Mouse (Mus musculus): ENCODE measurements around the gene Mcm2. TPM values are rescaled to one million over a fixed set of nuclear protein-coding genes. Genes with fewer than 3 reads are reported as not detected.

Mcm2 gene
- total RNA-seq (2022): 1 to 10 TPM; 5.9 to 9.6 (median 7.8) TPM

DNA sequence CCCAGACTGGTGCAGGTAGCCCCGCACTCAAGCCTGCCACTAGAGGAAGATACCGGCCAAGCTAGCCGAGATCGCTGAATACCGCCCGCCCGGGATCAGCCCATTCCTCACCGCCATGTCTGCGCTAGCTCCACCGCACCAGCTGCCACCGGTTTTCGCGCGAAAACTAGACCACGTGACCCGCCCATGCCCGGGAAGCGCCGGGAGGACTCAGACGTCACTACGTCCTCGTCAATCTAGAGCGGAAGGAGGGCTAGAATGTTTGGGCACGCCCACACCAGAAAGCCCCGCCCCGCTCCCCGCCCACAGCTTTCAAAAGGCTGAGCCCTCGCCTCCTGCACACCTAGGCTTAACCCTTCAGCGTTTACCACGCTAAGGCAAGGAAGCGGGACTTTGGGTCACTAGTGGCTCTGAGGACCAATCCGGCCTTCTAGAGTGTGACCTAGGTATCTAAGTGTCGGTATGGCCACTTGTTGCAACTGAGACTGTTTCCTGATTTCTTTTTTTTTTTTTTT, at the start of gene Mcm2:
Gene Mcm2, minus strand, starts transcription at position 247 of the 515 bp plus-strand sequence.
- peak; percentile 91 to 92 for DNase-seq (ENCODE audit: low spot score in 2 of 2)

DNA sequence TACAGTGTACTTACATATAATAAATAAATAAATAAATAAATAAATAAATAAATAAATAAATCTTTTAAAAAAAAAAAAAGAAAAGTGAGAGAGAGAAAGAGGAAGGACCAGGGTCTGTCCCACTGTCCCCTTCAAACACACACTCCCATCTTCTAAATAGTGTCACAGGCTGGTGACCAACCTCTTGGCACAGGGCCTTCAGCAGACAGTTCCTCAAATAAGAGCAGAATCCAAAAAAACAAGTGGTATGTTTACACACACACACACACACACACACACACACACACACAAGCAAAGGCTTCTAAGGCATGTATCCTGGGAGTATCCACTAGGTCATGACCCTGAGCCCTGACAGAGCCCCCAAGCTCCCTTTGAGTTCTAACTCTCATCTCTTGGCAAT, 49.2 kb upstream of the Mcm2 start:
- no peak for DNase-seq (ENCODE audit: low spot score in 2 of 2)

DNA sequence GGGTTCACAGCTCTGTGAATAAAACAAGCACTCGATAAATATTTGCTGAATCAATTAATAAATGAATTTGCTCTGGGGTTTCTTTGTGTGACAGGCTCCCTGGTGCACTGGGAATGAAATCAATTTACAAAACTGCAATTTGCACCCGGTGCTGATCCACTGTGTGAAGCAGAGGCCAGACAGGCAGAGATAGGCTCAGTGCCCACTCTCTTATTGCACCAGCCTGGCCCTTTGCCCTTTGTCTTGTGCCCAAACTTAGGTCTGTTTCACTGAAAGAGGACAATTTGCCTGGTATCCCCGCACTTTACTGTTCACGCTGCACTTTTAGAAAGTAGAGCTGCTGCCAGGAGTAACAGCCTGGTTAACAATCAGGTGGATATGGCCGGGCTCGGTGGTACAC, 47.9 kb upstream of the Mcm2 start:
- no peak for DNase-seq (ENCODE audit: low spot score in 2 of 2)

DNA sequence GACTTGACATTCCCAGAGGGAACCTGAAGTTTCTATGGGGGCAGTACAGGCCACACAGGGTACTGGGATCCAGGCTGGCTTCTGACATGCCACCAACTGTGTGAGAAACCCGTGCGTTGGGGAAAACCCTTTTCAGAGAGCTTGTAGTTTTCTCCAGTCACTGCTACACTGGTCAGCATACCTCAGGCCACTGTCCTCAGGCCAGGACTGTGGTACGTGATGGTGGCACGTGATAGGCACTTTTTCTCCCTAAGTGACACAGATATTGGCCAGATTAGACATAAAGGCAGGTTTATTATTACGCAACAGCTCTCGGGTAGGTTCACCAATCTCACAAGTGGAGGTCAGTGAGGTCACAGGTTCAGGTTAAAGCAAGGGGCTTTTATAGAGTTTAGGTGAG, 45.1 kb upstream of the Mcm2 start:
- DNase-seq (ENCODE audit: low spot score in 2 of 2): no peak

DNA sequence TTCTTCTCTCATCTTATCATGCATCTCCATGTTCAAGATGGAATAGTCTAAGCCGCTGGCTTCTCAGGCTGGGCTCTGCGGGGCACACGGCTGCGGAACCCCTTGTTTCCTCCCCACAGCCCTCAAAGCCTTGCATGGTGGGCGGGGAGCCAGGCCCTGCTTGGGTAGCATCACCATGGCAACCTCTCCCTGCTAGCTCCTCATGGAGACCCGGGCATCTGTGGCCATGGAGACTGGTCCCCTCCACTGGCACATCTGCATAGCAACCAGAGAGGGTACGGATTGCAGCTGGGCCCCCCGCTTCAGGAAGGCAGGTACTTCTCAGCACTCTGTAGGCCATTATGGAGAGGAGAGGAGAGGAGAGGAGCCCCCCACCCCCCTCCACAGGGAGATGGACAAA, 44.0 kb upstream of the Mcm2 start:
- no peak for DNase-seq (ENCODE audit: low spot score in 2 of 2)

DNA sequence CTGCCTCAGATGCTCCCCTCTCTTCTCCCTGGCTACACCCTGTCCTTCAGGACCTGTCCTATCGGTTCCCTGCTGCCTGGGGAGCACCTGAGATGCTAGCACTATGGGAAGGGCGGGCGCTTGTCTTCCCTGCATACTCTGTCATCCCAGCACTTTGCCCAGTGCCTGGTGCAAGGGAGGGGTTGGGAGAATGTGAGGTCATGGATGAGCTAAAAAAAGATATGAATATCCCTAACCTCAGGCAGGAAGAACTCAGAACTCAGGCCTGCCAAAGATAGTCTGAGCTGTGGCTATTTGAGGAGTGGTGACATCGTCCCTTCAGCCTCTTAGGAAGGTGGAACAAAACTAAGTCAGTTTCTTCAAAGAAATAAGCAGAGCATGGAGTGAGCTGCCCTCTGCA, 43.0 kb upstream of the Mcm2 start:
- DNase-seq (ENCODE audit: low spot score in 2 of 2): peak; percentile 47 to 67

DNA sequence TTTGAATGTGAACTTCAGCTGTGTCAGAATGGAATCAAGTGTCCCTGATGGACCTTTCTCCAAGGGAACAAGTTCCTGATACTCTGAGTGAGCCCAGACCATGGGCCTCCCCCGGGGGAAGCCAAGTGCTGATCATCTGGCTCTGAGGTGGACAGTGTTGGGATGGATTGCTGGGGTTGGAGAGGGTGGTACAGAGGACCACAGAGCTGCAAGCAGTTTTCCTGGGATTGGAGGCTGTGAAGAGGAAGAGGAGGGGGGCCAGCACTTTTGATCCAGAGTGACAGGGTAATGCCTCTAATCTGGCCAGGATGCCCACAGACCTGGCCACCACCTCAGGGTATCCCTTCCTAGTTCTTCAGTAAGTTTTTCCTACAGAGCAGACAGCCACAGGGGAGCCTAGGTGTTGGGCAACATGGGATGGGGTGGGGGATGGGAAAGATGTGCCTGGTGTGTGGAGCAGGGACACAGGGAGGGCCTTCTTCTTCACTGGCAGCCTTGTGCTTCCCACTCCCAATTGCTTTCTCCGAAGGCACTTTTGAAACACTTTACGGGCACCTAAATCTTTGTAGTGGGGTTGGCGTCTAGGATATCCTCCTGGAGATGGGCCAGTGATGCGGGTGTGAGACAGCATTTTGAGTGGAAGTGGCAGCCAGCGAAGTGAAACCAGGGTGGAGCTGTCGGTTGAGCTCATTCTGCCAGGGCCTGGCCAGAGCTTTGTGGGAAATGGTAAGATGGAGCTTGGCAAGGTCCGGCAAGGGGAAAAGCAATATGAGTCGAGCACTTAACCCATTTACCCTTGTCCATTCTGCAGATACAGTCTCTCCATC, 41.7 kb upstream of the Mcm2 start:
- DNase-seq (ENCODE audit: low spot score in 2 of 2): no peak

DNA sequence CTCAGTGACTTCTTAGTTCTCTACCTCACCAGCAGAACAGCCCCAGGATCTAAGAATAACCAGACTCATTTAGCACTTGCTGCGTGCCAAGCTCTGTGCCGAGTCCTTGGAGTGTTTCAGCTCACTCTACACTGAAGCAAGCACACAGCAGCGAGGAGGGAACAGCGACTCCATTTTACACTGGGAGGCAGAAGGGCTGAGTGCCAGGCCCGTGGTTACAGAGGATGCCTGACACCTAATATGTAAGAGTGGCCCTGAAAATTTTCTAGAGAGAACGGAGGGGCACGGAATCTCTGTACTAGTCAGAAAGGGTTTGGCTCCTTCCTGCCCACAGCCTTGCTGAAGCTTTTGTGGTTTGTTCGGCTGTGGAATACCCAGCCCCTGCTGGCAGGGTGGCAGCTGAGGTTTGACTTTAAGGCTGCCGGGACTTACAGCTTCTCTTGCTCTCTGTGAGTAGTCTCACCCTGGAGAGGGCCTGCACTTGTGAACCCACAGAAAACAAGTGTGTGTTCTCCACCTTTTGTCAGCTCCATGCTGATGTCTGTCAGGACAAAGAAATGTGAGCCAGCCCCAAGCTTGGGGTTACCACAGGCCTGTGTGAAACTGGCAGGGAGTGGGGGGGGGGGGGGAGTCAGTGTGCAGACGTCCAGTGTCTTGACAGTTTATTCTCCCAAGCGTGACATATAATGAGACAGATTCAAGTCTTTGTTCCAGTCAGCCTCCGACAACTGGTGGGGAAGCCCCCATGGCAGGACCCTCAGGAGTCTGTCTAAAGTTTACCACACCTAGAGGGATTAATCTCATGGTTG, 40.9 kb upstream of the Mcm2 start:
- peak; percentile 40 to 62 for DNase-seq (ENCODE audit: low spot score in 2 of 2)

DNA sequence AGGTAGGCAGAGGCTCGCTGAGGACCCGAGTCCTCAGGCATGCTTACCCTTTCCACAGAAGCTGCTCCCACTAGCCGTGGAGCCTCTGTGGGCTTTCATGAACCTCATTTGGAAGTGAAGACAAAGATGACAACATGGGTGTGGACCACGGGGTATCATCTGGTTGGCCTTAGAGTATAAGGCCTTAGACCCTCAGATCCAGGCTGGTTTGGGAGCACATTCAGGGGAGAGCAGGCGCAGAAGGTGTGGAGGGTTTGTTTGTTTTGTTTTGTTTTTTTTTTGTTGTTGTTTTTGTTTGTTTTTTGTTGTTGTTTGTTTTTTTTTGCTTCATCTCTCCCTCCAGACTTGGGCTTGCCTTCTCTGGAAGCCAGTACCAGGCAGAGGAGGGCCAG, 40.1 kb upstream of the Mcm2 start:
- DNase-seq (ENCODE audit: low spot score in 2 of 2): no peak

DNA sequence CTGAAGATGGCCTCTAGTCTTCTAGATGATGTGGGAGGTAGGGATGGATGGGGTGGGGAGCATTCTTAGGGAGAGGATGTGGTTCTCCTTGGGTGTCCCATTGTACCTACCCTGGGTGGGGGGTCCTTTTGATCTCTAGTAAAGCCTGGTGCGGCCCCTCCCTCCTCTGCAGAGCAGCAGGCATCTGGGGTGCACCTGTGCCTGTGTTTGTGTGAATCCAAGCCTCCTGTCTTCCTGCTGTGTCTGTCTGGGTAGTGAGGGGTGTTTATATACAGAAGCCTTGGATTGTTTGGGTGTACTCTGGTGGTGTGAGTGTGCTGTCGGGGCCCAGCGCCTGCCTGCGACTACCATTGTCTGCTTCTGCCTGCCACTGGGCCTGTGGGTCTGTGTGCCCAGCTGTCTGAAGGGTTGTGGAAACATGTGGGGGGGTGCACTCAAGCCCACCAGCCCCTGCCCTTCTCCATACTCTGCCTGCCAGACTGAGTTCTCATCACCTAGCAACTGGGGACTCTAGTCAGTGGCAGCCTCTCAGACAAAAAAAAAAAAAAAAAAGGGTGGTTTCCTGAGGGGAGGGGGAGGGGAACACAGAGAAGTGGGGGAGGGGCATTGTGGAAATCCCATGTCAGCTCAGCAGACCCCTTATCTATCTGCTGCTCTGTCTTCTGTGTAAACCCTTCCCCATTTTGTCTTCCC, 39.5 kb upstream of the Mcm2 start:
- no peak for DNase-seq (ENCODE audit: low spot score in 2 of 2)

DNA sequence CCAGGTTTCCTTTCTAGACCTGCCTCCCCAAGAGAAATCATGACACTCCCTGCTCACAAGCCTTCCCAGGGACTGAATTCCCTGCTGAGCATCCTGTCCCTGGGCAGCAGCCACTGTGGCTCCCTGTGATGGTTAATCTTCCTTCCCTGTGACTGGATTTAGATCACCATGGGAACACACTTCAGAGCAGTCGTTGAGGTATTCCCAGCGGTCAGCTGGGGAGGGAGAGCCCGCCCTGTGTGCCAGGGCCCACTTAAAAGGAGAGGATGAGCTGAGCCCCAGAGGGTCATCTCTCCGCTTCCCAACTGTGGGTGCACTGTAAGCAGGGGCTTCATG, 38.6 kb upstream of the Mcm2 start:
- DNase-seq (ENCODE audit: low spot score in 2 of 2): no peak

DNA sequence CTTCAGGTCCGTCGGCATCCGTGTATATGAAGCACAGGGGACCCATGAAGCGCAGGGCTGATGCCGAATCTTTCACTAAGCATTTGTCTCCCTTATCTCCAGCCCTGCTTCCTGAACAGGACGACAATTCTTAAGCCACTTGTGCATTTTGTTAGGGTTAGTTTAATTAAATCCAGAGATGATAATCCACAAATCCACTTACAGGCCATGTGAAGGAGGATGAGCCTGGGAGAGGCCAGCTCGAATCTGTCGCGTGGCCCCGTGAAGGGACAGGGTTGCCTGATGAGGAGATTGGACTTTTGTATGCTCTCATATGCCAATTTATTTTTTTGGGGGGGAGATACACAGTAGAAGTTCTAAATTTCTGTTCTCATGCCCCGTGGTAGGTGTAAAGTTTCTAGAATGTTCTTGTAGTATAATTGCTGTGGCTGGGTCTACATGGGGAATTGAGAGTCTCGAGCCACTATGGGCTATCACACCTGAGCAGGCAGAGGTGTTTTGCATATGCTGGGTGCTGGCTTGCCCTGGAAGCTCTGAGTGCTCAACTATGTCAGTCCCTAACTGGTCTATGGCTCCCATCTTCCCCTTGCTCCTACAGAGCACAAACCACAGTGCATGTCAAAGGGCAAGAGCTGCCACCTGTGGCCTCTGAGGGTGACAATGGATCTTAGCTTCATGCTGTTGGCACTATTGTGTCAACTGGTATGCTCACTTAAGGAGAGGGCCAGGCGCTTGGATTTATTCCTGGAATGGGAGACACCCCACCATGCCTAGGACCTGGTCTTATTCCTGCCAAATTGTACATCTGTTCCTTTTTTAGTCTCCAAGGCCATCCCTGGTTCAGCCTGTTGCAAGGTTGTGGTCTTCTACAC, 38.0 kb upstream of the Mcm2 start:
- no peak for DNase-seq (ENCODE audit: low spot score in 2 of 2)

DNA sequence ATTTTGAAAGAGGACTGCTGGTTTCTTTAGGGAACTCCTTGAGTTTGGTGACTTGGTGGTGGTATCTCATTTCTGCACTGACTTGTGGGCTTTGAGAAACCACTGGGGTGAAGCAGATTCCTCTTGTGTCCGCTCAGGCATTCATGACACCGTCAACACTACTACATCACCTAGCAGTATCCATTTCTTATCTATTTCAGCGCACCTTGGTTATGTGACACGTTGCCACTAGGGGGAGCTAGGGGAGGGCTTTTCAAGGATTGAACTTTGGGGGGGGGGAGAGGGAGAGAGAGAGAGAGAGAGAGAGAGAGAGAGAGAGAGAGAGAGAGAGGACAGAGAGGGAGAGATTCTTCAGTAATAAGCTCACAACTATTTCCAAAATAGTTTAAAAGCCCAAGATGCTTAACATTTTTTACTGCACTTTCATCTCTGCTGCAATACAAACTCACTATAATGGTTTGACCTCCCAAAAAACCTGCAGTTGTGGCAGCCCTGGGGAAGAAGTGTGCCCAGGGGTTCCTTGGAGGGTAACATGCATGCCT, 37.2 kb upstream of the Mcm2 start:
- no peak for DNase-seq (ENCODE audit: low spot score in 2 of 2)

DNA sequence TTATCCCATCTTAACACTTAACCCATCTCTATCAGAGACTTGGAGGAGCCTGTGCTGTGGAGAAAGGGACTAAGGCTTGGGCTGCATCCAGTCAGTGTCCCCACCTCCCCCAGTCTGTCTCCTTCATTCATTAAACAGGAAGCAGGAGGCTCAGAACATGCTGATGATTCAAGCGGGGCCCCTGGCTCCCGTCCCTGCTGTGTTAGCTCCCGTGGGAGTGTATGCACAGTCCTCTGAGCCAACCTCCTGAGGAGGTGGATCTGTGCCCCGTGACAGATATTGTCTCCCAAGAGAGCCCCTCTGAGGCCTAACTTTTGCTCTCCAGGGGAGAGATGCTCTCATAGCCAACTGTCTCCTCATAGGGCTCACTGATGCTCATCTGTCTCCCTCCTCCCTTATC, 36.2 kb upstream of the Mcm2 start:
- DNase-seq (ENCODE audit: low spot score in 2 of 2): no peak

DNA sequence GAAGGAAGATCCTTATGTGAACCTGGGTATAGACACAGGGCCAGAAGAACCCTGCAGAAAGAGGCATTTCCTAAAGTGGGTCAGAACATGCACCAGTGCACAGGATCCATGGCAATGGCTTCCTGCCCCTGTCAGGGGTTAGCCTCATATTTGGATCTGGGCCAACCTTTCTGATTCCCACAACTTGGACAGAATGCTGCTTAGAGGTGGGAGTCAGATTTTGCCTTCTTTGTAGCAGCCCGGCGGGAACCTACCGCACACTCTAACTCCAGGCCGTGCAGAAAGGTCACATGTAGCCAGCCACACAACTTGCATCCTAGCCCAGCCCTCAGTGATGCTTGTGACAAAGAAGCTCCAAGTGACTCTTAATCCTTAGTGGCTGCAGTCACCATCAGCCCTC, 35.6 kb upstream of the Mcm2 start:
- DNase-seq (ENCODE audit: low spot score in 2 of 2): no peak

DNA sequence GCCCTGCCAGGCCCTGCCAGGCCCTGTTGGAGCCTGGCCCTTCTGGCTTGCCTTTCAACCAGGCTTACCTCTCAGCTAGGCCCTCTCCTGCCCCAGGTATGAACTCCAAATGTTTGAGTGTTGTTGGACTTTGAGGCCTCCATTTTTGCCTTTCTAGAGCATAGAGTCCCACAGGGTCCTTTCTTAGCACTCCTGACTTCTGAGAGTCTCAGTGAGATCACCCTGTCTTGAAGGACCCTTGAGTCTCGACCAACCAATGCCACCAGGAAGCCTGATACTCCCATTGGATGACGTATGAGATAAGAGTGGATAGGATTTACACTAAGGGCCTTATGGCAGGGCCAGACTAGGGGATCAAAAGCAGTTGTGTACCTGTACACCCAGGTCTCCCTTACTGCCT, 32.9 kb upstream of the Mcm2 start:
- DNase-seq (ENCODE audit: low spot score in 2 of 2): no peak

DNA sequence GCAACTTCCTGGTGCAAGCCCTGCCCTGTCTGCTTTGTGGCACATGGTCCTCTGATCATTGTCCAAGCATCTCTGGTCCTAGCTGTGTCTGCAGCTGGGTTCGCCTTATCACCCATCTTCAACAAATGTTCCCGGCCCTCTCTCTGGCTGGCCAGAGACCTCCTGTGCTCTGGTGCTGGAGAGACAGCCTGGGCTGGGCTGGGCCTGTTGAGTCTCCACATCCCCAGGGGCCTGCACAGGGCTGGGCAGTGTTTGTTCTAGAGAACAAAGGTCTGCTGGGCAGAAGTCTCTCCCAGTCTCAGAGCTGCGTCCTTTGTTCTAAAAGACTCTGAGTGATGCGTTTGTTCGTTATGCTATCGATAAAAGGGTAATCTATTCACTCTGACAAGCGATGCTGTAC, 31.5 kb upstream of the Mcm2 start:
- DNase-seq (ENCODE audit: low spot score in 2 of 2): no peak

DNA sequence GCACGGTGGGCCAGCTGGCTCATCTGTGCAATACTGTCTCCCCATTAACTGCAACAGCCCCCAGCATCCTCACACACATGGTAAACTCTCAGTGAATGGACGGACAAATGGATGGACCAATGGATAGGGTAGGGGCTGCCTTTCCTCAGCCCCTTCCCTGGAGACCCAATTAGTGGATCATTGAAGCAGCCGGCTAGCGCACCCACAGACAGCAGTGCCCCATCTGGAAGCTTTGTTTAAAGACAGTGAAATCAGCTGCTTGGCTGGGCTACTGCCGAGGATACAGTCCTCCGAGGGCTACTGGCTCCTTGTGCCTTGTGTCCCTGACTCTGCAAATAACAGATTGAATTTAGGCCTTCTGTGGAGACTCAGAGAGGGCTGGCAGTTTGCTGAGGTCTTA, 30.9 kb upstream of the Mcm2 start:
- DNase-seq (ENCODE audit: low spot score in 2 of 2): no peak

DNA sequence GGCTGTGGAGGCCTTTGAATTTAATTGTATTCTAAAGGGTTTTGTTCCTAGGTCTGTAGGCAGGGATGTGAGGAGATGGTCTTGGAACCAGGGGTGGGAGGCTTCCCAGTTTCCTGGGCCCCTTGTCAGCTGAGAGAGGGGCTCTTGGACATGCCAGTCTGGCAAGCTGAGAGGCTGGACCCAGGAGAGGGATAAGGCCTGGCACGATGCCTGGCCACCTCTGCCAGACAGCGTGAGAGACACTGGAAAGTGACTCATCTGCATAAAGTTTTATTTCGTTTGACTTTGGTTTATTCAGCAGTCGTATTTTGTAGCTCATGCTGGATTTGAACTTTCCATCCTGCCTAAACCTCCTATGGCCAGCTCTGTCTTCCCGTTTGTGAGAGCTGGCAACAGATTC, 30.0 kb upstream of the Mcm2 start:
- DNase-seq (ENCODE audit: low spot score in 2 of 2): no peak

DNA sequence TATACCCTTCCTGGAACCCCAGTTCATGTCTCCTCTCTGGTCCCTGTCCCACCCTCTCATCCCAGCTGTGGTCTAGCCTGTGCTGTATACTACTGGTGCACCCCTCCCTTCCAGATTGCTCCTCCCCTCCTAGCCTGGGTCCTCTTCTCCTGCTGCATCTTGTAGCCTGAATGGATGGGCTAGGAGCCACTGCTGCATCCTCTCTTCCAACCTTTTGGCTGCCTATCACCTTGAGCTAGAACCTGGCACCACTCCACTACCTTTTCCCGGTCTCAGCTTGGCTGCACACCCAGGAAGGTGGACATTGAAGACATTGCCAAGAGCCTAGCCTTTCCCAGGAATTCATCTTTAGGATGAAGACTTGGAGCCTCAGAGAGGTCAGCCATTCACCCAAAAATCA, 29.4 kb upstream of the Mcm2 start:
- no peak for DNase-seq (ENCODE audit: low spot score in 2 of 2)

DNA sequence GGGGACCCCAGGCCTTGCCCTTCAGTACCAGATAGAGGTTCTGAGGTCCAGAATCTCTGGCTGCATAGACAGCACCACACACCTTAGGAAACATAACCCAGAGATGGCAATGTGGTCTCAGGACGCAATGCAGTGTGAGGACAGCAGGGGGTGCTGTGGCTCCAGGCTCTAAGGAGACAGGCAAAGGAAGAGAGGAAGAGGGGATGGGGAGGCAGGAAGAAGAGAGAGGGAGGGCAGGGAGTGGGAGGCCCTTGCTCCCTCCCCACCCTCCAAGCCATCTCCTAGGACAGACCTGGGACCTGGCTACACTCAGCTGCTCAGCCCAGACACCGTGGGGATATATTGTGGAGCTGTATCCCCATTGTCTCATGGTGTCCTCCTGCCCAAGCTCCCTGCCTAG, 29.0 kb upstream of the Mcm2 start:
- DNase-seq (ENCODE audit: low spot score in 2 of 2): peak; percentile 52 to 59

Measured in gastrocnemius, adult 8-10 months (tissue).